Mouse (Mus musculus) liver, embryonic 11.5 days (tissue): Measurements from ENCODE around the gene Hoxa3. TPM values are rescaled to one million over a fixed set of nuclear protein-coding genes. Genes with fewer than 3 reads are reported as not detected.

Experiments
- ATAC-seq: fragments of 200-750 bp; cut with Nextera tagmentation; replicated peaks from 2 replicates; pipeline ENCODE4 v1.8.0; 2017; ENCODE audit warnings: moderate number of reproducible peaks, mild to moderate bottlenecking, moderate TSS enrichment, moderate library complexity; ENCODE audit not compliant: low FRiP score
- DNase-seq: peaks from one replicate; pipeline ENCODE4 v3.0.0-alpha.2; 2017; ENCODE audit warnings: low spot score
- H3K27ac ChIP-seq: fragments of 300-500 bp; sonication (generic); 2 replicates; pipeline ENCODE4 v1.5.1; 2014; ENCODE audit warnings: mild to moderate bottlenecking, low read depth, low read length, control low read depth
- H3K27me3 ChIP-seq: fragments of 300-500 bp; sonication (generic); replicated peaks from 2 replicates; pipeline ENCODE4 v1.6.1; 2014; ENCODE audit warnings: low read length, mixed read lengths; ENCODE audit not compliant: control insufficient read depth, insufficient read depth
- H3K36me3 ChIP-seq: fragments of 300-500 bp; sonication (generic); 2 replicates; pipeline ENCODE4 v1.6.1; 2014; ENCODE audit warnings: mild to moderate bottlenecking, low read length, moderate library complexity, mixed read lengths; ENCODE audit not compliant: control insufficient read depth, insufficient read depth
- H3K4me1 ChIP-seq: fragments of 300-500 bp; sonication (generic); replicated peaks from 2 replicates; pipeline ENCODE4 v1.6.1; 2014; ENCODE audit warnings: low read length, mixed read lengths; ENCODE audit not compliant: control insufficient read depth, insufficient read depth
- H3K4me2 ChIP-seq: fragments of 300-500 bp; sonication (generic); 2 replicates; pipeline ENCODE4 v1.6.1; 2014; ENCODE audit warnings: mild to moderate bottlenecking, control low read depth, moderate library complexity
- H3K4me3 ChIP-seq: fragments of 300-500 bp; sonication (generic); 2 replicates; pipeline ENCODE4 v1.5.1; 2014; ENCODE audit warnings: low read depth, low read length, control low read depth
- H3K9ac ChIP-seq: fragments of 300-500 bp; sonication (generic); 2 replicates; pipeline ENCODE4 v1.6.1; 2014; ENCODE audit warnings: low read depth, low read length, control low read depth
- H3K9me3 ChIP-seq: fragments of 300-500 bp; sonication (generic); 2 replicates; pipeline ENCODE4 v1.6.1; 2016; ENCODE audit warnings: low read length, inconsistent platforms, mixed read lengths; ENCODE audit not compliant: control insufficient read depth
- WGBS: fragments of 180-500 bp; shearing (Covaris S2); extraction: QIAGEN DNeasy Blood & Tissue Kit; methylation state at CpG from one replicate; pipeline ENCODE4 v1.1.7; 2014; 5-methylcytosine and 5-hydroxymethylcytosine counted together
- polyA plus RNA-seq: library from polyadenylated mRNA; unstranded; fragments of >200 nt; fragmentation: Nextera tagmentation; extraction: Ambion mirVana; gene quantifications from 2 replicates; pipeline ENCODE4 v1.2.1, GENCODE M21; 2014

Gene Hoxa3
- polyA plus RNA-seq, 1 experiment from 2014 or later = 2.9 TPM

GRCm38 (mm10) chr6:52190410-52190809, 22.7 kb downstream of the Hoxa3 start:
- H3K36me3 ChIP-seq = no peaks in the 10 kb centered on the region
- WGBS = 2% methylated on average over 23 of the region's 23 CpGs
- DNase-seq = peak; percentile 54
- peak overlapping the region; percentile 48 for H3K4me3 ChIP-seq
- H3K4me2 ChIP-seq = peak overlapping the region; percentile 78
- peaks cover 13% of the 10 kb centered on the region; the same call in 1 of the 2 replicates for H3K4me1 ChIP-seq
- no peaks in the 10 kb centered on the region for H3K9me3 ChIP-seq
- peaks cover 98% of the 10 kb centered on the region for H3K27me3 ChIP-seq
- peak overlapping the region; percentile 70; the same call in 1 of the 2 replicates for H3K27ac ChIP-seq
- peak overlapping the region; percentile 58 for H3K9ac ChIP-seq
- ATAC-seq = no peak

GRCm38 (mm10) chr6:52189909-52190308, 23.2 kb downstream of the Hoxa3 start:
- peak overlapping the region; percentile 70; the same call in 1 of the 2 replicates for H3K27ac ChIP-seq
- peaks cover 12% of the 10 kb centered on the region; the same call in 1 of the 2 replicates for H3K4me1 ChIP-seq
- WGBS = 13% methylated on average over 8 of the region's 8 CpGs
- no peaks in the 10 kb centered on the region for H3K36me3 ChIP-seq
- H3K27me3 ChIP-seq = peaks cover 98% of the 10 kb centered on the region
- ATAC-seq (no peak), DNase-seq (no peak)
- H3K4me2 ChIP-seq = peak overlapping the region; percentile 78
- H3K9me3 ChIP-seq = no peaks in the 10 kb centered on the region
- no peak overlapping the region for H3K9ac ChIP-seq
- H3K4me3 ChIP-seq = peak overlapping the region; percentile 48

DNA sequence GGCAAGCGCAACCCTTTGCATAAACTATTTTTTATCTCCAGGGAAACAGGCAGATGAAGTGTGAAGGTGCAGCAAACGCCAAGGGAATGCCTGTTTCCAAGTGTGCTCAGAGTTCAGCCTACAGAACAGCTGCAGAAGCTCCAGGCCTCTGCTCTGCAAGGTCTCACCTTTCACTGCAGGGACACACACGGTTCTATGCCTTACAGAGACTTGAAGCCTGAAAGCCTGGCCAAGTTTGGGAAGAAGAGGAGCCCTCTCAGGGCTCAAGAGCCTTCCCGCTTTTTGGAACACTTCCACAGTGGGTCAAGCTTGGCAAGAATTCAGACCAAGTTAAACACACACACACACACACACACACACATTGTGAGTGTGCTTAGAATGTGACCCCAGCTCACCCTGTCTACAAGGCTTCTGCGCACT, 24.0 kb downstream of the Hoxa3 start:
- Histone ChIP-seq H3K9ac (peak overlapping the region; percentile 37; the same call in 1 of the 2 replicates), H3K4me1 (peaks cover 10% of the 10 kb centered on the region; the same call in 1 of the 2 replicates), H3K4me3 (no peak overlapping the region), H3K27ac (peak overlapping the region; percentile 64), H3K9me3 (no peaks in the 10 kb centered on the region), H3K4me2 (peak overlapping the region; percentile 78), H3K27me3 (peaks cover 98% of the 10 kb centered on the region), H3K36me3 (no peaks in the 10 kb centered on the region)
- DNase-seq = no peak
- ATAC-seq = no peak
- 17% methylated on average over 5 of the region's 5 CpGs for WGBS

DNA sequence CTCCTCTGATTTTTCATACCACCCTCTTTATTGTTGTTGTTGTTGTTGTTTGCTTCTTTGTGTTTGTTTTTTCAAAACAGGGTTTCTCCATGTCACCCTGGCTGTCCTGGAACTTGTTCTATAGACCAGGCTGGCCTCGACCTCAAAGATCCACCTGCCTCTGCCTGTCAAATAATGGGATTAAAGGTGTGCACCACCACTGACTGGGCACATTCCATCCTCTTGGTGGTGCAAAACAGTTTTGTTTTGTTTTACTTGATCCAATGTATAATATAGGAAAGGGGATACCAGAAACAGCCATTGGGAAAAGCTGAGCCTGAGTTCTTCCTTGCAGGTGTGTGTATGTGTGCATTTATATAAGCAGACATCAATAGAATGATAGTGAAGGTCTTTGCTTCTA, 26.6 kb downstream of the Hoxa3 start:
- H3K27me3 ChIP-seq = peaks cover 98% of the 10 kb centered on the region
- no peaks in the 10 kb centered on the region for H3K36me3 ChIP-seq
- H3K4me2 ChIP-seq = no peak overlapping the region
- peaks cover 13% of the 10 kb centered on the region for H3K4me1 ChIP-seq
- ATAC-seq = no peak
- DNase-seq = no peak
- H3K27ac ChIP-seq = no peak overlapping the region
- H3K4me3 ChIP-seq = no peak overlapping the region
- no peaks in the 10 kb centered on the region for H3K9me3 ChIP-seq
- WGBS = 4% methylated on average over 1 of the region's 1 CpGs
- H3K9ac ChIP-seq = no peak overlapping the region

DNA sequence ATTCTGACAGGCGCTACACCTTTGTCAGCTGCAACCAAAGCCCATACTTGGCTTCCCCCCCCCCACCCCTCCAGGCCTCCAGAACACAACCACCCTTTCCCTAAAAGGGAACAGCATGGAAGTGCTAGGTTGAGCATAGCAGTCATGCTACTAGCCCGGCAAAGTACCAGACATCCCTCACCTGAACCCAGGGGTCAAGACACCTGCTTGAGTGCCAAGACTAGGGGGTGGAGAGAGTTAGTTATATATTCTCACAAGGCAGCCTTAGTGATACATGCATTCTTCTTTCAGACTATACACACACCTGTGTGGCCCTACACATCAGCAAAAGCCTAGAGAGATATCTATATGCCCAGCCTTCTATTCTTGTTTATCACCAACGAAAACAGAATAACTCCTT, 27.3 kb downstream of the Hoxa3 start:
- ATAC-seq = no peak
- DNase-seq = no peak
- Histone ChIP-seq H3K9ac (no peak overlapping the region), H3K36me3 (no peaks in the 10 kb centered on the region), H3K27me3 (peaks cover 98% of the 10 kb centered on the region), H3K9me3 (no peaks in the 10 kb centered on the region), H3K27ac (no peak overlapping the region), H3K4me2 (no peak overlapping the region; the same call in 1 of the 2 replicates), H3K4me1 (peaks cover 11% of the 10 kb centered on the region), H3K4me3 (no peak overlapping the region)
- 24% methylated on average over 3 of the region's 3 CpGs for WGBS

DNA sequence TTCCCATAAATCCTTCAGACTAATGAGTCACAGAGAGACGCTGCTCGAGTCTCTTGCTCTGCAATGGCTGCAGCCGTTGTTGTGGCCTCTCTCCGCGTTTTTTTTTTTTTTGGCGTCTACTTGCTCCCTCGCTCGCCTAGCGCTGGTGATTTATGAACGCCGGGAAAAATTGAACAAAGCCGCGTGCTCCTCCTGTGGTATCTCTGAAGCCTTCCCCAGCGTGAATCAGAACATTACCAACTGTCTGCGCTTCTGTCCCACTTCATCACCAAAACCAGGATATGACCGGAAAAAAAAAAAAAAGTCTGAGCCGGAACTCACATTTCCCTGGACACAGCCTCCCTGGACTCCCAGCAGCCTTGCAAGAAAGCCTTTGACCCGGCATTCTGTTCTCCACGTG, 27.9 kb downstream of the Hoxa3 start:
- ATAC-seq (no peak), DNase-seq (no peak)
- Histone ChIP-seq H3K4me2 (peak overlapping the region; percentile 29), H3K27ac (no peak overlapping the region), H3K4me3 (no peak overlapping the region), H3K36me3 (no peaks in the 10 kb centered on the region), H3K9me3 (no peaks in the 10 kb centered on the region), H3K4me1 (peaks cover 11% of the 10 kb centered on the region), H3K9ac (no peak overlapping the region), H3K27me3 (peaks cover 98% of the 10 kb centered on the region)
- WGBS = 3% methylated on average over 19 of the region's 19 CpGs

DNA sequence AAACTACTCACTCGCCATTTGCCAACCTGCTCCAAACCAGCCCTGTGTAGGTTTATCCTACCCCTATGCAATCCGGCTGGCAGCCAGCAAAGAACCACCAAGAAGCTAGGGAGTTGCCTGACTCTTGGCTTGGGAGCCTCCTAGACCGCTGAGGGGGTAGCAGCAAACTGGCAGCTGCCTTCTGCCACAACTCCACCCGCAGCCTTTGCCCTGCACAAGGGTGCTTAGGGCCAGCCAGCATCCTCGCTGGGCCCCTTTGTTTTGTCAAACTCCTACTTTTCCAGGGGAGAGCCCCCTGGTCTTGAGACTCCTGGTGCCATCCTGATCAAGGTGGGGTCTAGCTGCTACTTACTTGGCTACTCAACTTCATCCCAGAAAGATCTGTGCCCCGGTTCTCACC, 28.5 kb downstream of the Hoxa3 start:
- peaks cover 98% of the 10 kb centered on the region for H3K27me3 ChIP-seq
- peaks cover 11% of the 10 kb centered on the region for H3K4me1 ChIP-seq
- H3K4me2 ChIP-seq = peak overlapping the region; percentile 29
- no peak overlapping the region for H3K4me3 ChIP-seq
- no peaks in the 10 kb centered on the region for H3K36me3 ChIP-seq
- DNase-seq = no peak
- ATAC-seq = no peak
- H3K27ac ChIP-seq = no peak overlapping the region
- WGBS = 8% methylated on average over 6 of the region's 6 CpGs
- no peaks in the 10 kb centered on the region for H3K9me3 ChIP-seq
- H3K9ac ChIP-seq = no peak overlapping the region

- no peak overlapping the region for H3K4me3 ChIP-seq
- no peaks in the 10 kb centered on the region for H3K36me3 ChIP-seq
- H3K9me3 ChIP-seq = no peaks in the 10 kb centered on the region
- DNase-seq = no peak
- no peak overlapping the region for H3K9ac ChIP-seq
- peak overlapping the region; percentile 14; the same call in 1 of the 2 replicates for H3K4me2 ChIP-seq
- ATAC-seq = no peak
- peaks cover 11% of the 10 kb centered on the region for H3K4me1 ChIP-seq
- WGBS = 20% methylated on average over 10 of the region's 10 CpGs
- peaks cover 98% of the 10 kb centered on the region for H3K27me3 ChIP-seq
- no peak overlapping the region; the same call in 1 of the 2 replicates for H3K27ac ChIP-seq
These were observed 29.6 kb downstream of the Hoxa3 start for GRCm38 (mm10) chr6:52183311-52184080.

GRCm38 (mm10) chr6:52182793-52183192, 30.3 kb downstream of the Hoxa3 start:
- H3K9ac ChIP-seq = no peak overlapping the region
- DNase-seq = no peak
- H3K4me2 ChIP-seq = no peak overlapping the region
- 29% methylated on average over 1 of the region's 1 CpGs for WGBS
- no peak overlapping the region for H3K27ac ChIP-seq
- no peak overlapping the region for H3K4me3 ChIP-seq
- H3K4me1 ChIP-seq = peaks cover 11% of the 10 kb centered on the region
- H3K9me3 ChIP-seq = no peaks in the 10 kb centered on the region
- H3K36me3 ChIP-seq = no peaks in the 10 kb centered on the region
- no peak for ATAC-seq
- peaks cover 98% of the 10 kb centered on the region for H3K27me3 ChIP-seq
